Mouse (Mus musculus) thymus, postnatal 25 days (tissue): ENCODE data around the gene Gm20821.
"Not testable (repeated sequence)": the region's sequence is repeated elsewhere in the genome, so short reads cannot be mapped to it uniquely, and the experiment has no call there.

Experiments used
- DNase-seq: peaks from one replicate; pipeline ENCODE4 v3.0.0; 2022

Gm20821 gene

GRCm38 (mm10) chrY:9781504-9781903 is at the start of gene Gm20821:
TSS of gene Gm20821 (plus strand) at chrY:9781804.
- not testable (repeated sequence) for DNase-seq
